Mouse (Mus musculus): ENCODE data around the gene Tgoln1. TPM values are rescaled to one million over a fixed set of nuclear protein-coding genes. Genes with fewer than 3 reads are reported as not detected.

Gene Tgoln1
- polyA plus RNA-seq, 1 experiment from 2014 or later = 13.1 TPM

GRCm38 (mm10) chr6:72627276-72627675, 10.5 kb upstream of the Tgoln1 start:
- H3K4me2 ChIP-seq = no peak overlapping the region
- no peak for ATAC-seq (ENCODE audit: insufficient read depth)
- H3K36me3 ChIP-seq (replicated peaks) = 0 out of 2 replicates have a peak, but pooled peaks cover 4% of the 10 kb centered on the region
- H3K27me3 ChIP-seq = no peaks in the 10 kb centered on the region
- no peaks in the 10 kb centered on the region; the same call in 1 of the 2 replicates for H3K4me1 ChIP-seq (replicated peaks)
- H3K4me3 ChIP-seq (replicated peaks) = no peak overlapping the region
- no peak overlapping the region for H3K9ac ChIP-seq
- 79% methylated on average over 16 of the region's 16 CpGs for WGBS (ENCODE audit: insufficient replicate concordance)
- H3K9me3 ChIP-seq (replicated peaks) = no peaks in the 10 kb centered on the region
- no peak overlapping the region for H3K27ac ChIP-seq (replicated peaks)

DNA sequence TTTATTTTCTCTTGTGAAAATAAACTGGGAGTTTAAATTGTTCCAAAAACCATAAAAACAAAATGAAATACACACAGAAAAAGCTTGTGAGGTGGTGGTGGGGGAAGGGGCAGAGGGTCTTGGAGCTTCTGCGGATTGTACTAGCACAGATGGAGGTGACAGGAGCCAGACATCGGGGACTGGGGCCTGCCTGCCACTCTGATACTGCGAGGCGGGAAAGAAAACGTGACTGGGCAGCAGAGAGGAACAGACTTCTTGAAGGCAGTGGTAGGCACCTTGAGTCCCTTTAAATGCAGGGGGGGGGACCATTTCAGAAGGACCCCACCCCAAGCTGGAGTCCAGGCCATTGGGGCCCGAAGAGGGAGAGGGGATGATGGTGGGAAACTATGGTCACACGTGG, 9.6 kb upstream of the Tgoln1 start:
- Histone ChIP-seq H3K4me1 (replicated peaks) (no peaks in the 10 kb centered on the region; the same call in 1 of the 2 replicates), H3K9me3 (replicated peaks) (no peaks in the 10 kb centered on the region), H3K4me2 (no peak overlapping the region), H3K27me3 (no peaks in the 10 kb centered on the region), H3K27ac (replicated peaks) (no peak overlapping the region), H3K9ac (no peak overlapping the region), H3K4me3 (replicated peaks) (no peak overlapping the region), H3K36me3 (replicated peaks) (0 out of 2 replicates have a peak, but pooled peaks cover 4% of the 10 kb centered on the region)
- WGBS (ENCODE audit: insufficient replicate concordance) = 60% methylated on average over 7 of the region's 7 CpGs
- ATAC-seq (ENCODE audit: insufficient read depth) = no peak

GRCm38 (mm10) chr6:72623661-72624402, 7.0 kb upstream of the Tgoln1 start:
- Histone ChIP-seq H3K4me1 (replicated peaks) (peaks cover 11% of the 10 kb centered on the region; the same call in 1 of the 2 replicates), H3K27me3 (no peaks in the 10 kb centered on the region), H3K4me3 (replicated peaks) (no peak overlapping the region), H3K27ac (replicated peaks) (no peak overlapping the region), H3K4me2 (no peak overlapping the region), H3K9me3 (replicated peaks) (no peaks in the 10 kb centered on the region), H3K9ac (no peak overlapping the region), H3K36me3 (replicated peaks) (0 out of 2 replicates have a peak, but pooled peaks cover 4% of the 10 kb centered on the region)
- ATAC-seq (ENCODE audit: insufficient read depth) = no peak
- 61% methylated on average over 8 of the region's 8 CpGs for WGBS (ENCODE audit: insufficient replicate concordance)

DNA sequence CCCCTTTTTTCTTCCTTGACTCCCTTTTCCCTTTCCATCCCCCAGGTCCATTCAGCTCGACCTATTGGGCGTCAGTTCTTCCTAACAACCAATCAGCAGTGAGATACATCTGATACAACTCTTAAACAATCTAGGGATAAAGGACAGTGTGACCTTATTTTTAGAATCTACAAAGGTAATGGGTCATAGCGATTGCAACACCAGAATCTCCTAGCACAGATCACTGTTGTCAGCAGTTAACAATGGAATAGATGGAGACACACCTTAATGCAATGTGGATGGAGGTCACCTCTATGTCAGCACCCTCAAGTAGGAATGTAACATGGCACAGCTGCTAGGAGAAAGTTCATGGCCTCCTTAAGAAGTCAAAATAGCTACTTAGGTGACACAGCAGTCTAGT, 6.1 kb upstream of the Tgoln1 start:
- Histone ChIP-seq H3K4me3 (replicated peaks) (no peak overlapping the region), H3K4me1 (replicated peaks) (peaks cover 15% of the 10 kb centered on the region; the same call in 1 of the 2 replicates), H3K9ac (no peak overlapping the region), H3K27me3 (no peaks in the 10 kb centered on the region), H3K27ac (replicated peaks) (no peak overlapping the region), H3K4me2 (no peak overlapping the region), H3K36me3 (replicated peaks) (0 out of 2 replicates have a peak, but pooled peaks cover 4% of the 10 kb centered on the region), H3K9me3 (replicated peaks) (no peaks in the 10 kb centered on the region)
- 63% methylated on average over 3 of the region's 3 CpGs for WGBS (ENCODE audit: insufficient replicate concordance)
- no peak for ATAC-seq (ENCODE audit: insufficient read depth)

- H3K9me3 ChIP-seq (replicated peaks) = no peaks in the 10 kb centered on the region
- no peaks in the 10 kb centered on the region for H3K36me3 ChIP-seq (replicated peaks)
- H3K4me1 ChIP-seq (replicated peaks) = peaks cover 26% of the 10 kb centered on the region
- no peaks in the 10 kb centered on the region for H3K27me3 ChIP-seq
- ATAC-seq (ENCODE audit: insufficient read depth) = no peak
- no peak overlapping the region for H3K4me2 ChIP-seq
- H3K27ac ChIP-seq (replicated peaks) = no peak overlapping the region
- H3K9ac ChIP-seq = no peak overlapping the region
- WGBS (ENCODE audit: insufficient replicate concordance) = 22% methylated on average over 5 of the region's 5 CpGs
- H3K4me3 ChIP-seq (replicated peaks) = no peak overlapping the region
These were observed 4.1 kb upstream of the Tgoln1 start for GRCm38 (mm10) chr6:72620920-72621319.

DNA sequence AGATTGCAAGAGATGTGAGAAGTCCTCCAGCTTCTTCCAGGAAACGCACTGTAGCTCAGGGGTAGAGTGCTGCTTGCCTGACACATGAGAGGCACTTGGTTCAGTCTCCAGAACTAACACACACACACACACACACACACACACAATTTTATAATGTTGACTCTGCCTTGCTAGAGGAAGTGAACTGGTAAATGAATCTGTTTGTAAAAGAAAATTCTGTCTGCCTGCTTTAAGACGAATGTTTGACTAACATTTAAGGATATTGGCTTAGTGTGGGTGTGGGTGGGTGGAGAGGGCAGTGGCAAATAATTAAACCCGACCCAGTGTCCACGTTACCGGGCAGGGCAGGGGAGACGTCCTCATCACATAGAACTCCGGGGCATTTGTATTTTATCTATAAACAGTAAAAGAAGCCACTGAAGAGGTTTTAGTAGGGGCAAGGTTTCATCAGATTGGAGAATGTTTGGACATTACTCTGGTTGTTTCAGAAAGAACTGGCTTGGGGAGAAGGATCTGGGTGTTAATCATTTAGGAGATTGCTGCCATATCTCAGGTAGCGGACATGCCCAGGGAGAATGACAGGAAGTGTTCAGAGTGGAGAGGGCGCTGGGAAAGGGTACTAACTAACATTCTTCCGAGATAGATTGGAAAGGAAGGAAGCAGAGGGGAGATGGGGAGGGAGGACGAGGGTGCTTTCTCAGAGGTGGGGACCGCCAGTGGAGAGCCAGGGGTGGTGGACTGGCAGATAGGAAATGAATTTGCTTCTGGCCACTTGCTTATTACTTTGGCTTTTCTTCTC, 3.1 kb upstream of the Tgoln1 start:
- Histone ChIP-seq H3K9ac (no peak overlapping the region), H3K27me3 (no peaks in the 10 kb centered on the region), H3K4me3 (replicated peaks) (no peak overlapping the region), H3K36me3 (replicated peaks) (no peaks in the 10 kb centered on the region), H3K4me2 (peak overlapping the region; percentile 37), H3K27ac (replicated peaks) (peak overlapping the region; percentile 69), H3K9me3 (replicated peaks) (no peaks in the 10 kb centered on the region), H3K4me1 (replicated peaks) (peaks cover 36% of the 10 kb centered on the region)
- 11% methylated on average over 12 of the region's 12 CpGs for WGBS (ENCODE audit: insufficient replicate concordance)
- no peak for ATAC-seq (ENCODE audit: insufficient read depth)

- H3K27me3 ChIP-seq = no peaks in the 10 kb centered on the region
- WGBS (ENCODE audit: insufficient replicate concordance) = 13% methylated on average over 25 of the region's 25 CpGs
- H3K4me2 ChIP-seq = peak overlapping the region; percentile 87
- no peaks in the 10 kb centered on the region for H3K9me3 ChIP-seq (replicated peaks)
- peaks cover 31% of the 10 kb centered on the region for H3K36me3 ChIP-seq (replicated peaks)
- ATAC-seq (ENCODE audit: insufficient read depth) = no peak
- peaks cover 42% of the 10 kb centered on the region for H3K4me1 ChIP-seq (replicated peaks)
- H3K27ac ChIP-seq (replicated peaks) = peak overlapping the region; percentile 91; the same call in 1 of the 2 replicates
- H3K9ac ChIP-seq = peak overlapping the region; percentile 71
- H3K4me3 ChIP-seq (replicated peaks) = peak overlapping the region; percentile 89
These were observed 1.0 kb downstream of the Tgoln1 start for GRCm38 (mm10) chr6:72615561-72616375.

GRCm38 (mm10) chr6:72615151-72615550, 1.6 kb downstream of the Tgoln1 start:
- ATAC-seq (ENCODE audit: insufficient read depth) = no peak
- Histone ChIP-seq H3K4me1 (replicated peaks) (peaks cover 42% of the 10 kb centered on the region), H3K9ac (peak overlapping the region; percentile 71), H3K4me3 (replicated peaks) (peak overlapping the region; percentile 89), H3K9me3 (replicated peaks) (no peaks in the 10 kb centered on the region), H3K36me3 (replicated peaks) (peaks cover 37% of the 10 kb centered on the region), H3K4me2 (peak overlapping the region; percentile 87), H3K27me3 (no peaks in the 10 kb centered on the region), H3K27ac (replicated peaks) (no peak overlapping the region)
- WGBS (ENCODE audit: insufficient replicate concordance) = 24% methylated on average over 2 of the region's 2 CpGs

DNA sequence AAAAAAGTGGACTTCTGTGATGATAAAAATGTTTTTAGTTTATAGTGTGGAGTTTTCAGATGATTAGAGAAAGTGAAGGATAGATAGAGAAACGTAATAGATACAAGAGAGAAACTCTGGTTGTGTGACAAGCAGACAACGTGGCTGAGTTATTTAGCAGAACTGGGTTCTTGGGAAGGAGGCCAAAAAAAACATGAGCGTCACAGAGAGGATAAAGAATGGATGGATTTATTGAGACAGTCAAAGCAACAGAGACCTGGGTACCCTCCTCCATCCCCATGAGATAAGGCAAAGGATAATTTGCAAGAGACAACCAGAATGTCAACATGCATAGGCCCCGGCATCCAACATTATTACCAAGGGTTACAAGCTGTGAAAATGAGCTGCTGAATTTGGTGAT, 6.5 kb downstream of the Tgoln1 start:
- 72% methylated on average over 4 of the region's 4 CpGs for WGBS (ENCODE audit: insufficient replicate concordance)
- H3K4me2 ChIP-seq = no peak overlapping the region
- H3K4me1 ChIP-seq (replicated peaks) = peaks cover 13% of the 10 kb centered on the region
- no peak overlapping the region for H3K4me3 ChIP-seq (replicated peaks)
- H3K27me3 ChIP-seq = no peaks in the 10 kb centered on the region
- ATAC-seq (ENCODE audit: insufficient read depth) = no peak
- H3K9me3 ChIP-seq (replicated peaks) = no peaks in the 10 kb centered on the region
- no peak overlapping the region for H3K27ac ChIP-seq (replicated peaks)
- peaks cover 73% of the 10 kb centered on the region for H3K36me3 ChIP-seq (replicated peaks)
- H3K9ac ChIP-seq = no peak overlapping the region

GRCm38 (mm10) chr6:72608662-72609184, 8.1 kb downstream of the Tgoln1 start:
- Histone ChIP-seq H3K4me1 (replicated peaks) (no peaks in the 10 kb centered on the region; the same call in 1 of the 2 replicates), H3K27ac (replicated peaks) (no peak overlapping the region), H3K9ac (no peak overlapping the region), H3K9me3 (replicated peaks) (no peaks in the 10 kb centered on the region), H3K4me2 (no peak overlapping the region), H3K27me3 (no peaks in the 10 kb centered on the region), H3K4me3 (replicated peaks) (no peak overlapping the region), H3K36me3 (replicated peaks) (peaks cover 77% of the 10 kb centered on the region)
- 73% methylated on average over 4 of the region's 4 CpGs for WGBS (ENCODE audit: insufficient replicate concordance)
- no peak for ATAC-seq (ENCODE audit: insufficient read depth)
